Mouse (Mus musculus) adrenal gland, postnatal 36 days (tissue): Measurements from ENCODE around the gene Grin2b. TPM values are rescaled to one million over a fixed set of nuclear protein-coding genes. Genes with fewer than 3 reads are reported as not detected.
"Not testable (repeated sequence)": the region's sequence is repeated elsewhere in the genome, so short reads cannot be mapped to it uniquely, and the experiment has no call there.

ENCODE experiments used
- DNase-seq, 2 experiments: peaks; one replicate each; pipeline ENCODE4 v3.0.0; 2021; ENCODE audit warnings: mixed read lengths in 1 of 2
- total RNA-seq, 2 experiments: library from RNA; stranded (reverse); gene quantifications; 2 replicates each; pipeline ENCODE4 v1.2.3; 2021

Grin2b gene
- total RNA-seq, 2 experiments from 2014 or later = 0.23 to 0.40 TPM

DNA sequence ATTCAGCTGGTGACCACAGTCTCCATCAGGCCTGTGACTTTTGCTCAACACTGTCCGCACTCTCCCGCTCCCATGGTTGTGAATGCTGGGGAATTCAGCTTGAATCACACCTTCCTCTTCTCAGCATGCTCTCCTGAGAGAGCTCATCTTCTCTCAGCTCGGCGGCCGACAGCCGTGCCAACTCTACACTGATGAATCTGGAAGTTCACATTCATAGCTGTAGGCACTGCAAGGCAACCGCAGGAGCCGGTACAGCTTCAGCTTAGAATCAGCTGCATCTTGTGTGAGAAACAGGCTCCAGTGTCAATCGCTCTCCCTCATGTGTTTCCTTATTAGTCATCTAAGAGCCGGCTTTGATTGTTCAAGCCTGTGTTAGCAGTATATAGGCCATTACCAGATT, 272.9 kb downstream of the Grin2b start:
- DNase-seq = no peak

- DNase-seq = no peak
Observed at GRCm38 (mm10) chr6:135899225-135899624, 274.1 kb downstream of the Grin2b start.

- DNase-seq = no peak
Observed at GRCm38 (mm10) chr6:135894793-135895228, 278.5 kb downstream of the Grin2b start.

- DNase-seq = no peak
Observed at GRCm38 (mm10) chr6:135882611-135883010, 290.7 kb downstream of the Grin2b start.

- DNase-seq = no peak
Observed at GRCm38 (mm10) chr6:135876163-135876726, 297.1 kb downstream of the Grin2b start.

- no peak for DNase-seq
Observed at GRCm38 (mm10) chr6:135874626-135875025, 298.7 kb downstream of the Grin2b start.

GRCm38 (mm10) chr6:135865832-135866231, 307.5 kb downstream of the Grin2b start:
- DNase-seq = no peak

GRCm38 (mm10) chr6:135863965-135864364, 309.3 kb downstream of the Grin2b start:
- no peak for DNase-seq

DNA sequence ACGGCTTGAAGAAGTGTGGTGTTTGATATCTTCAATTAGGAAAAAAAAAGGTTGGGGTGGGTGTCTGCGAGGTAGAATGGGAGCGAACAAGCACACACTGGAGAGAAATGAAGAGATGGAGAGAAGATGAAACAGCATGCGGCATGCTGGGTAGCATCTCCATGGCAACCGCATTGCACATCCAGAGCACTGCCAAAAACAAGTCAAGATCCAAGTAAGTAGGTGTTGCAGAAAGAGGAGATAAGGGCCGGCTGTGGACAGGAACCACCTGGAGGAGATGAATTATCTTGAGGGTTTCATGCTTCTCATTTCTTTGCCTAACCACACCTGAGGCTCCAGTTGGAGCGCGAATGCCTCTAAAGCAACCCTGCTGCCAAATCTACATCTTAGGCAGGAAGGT, 313.8 kb downstream of the Grin2b start:
- no peak for DNase-seq

DNA sequence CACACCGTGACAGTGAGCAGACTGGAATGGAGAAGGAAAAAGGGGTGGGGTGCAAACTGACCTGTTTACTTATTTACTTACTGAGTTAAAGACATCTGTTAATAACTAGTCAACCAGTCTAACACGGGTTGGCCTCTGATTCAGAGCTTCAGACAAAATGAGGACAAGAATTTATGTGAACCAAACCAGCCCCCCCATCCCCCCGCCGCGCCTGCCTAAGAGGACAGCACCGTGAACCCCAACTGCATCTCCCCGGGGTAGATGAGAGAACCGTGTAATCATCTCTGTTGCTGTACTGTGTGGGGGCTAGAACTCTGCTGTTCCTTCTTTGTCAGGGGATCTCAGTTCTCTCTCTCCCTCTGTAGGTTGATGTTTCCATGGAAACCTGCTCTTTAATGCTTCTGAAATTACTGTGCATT, 319.1 kb downstream of the Grin2b start:
- no peak for DNase-seq

GRCm38 (mm10) chr6:135843755-135844154, 329.6 kb downstream of the Grin2b start:
- DNase-seq = no peak

- DNase-seq = no peak
Observed at GRCm38 (mm10) chr6:135836353-135836752, 337.0 kb downstream of the Grin2b start.

- DNase-seq = no peak
Observed at GRCm38 (mm10) chr6:135833542-135833941, 339.8 kb downstream of the Grin2b start.

DNA sequence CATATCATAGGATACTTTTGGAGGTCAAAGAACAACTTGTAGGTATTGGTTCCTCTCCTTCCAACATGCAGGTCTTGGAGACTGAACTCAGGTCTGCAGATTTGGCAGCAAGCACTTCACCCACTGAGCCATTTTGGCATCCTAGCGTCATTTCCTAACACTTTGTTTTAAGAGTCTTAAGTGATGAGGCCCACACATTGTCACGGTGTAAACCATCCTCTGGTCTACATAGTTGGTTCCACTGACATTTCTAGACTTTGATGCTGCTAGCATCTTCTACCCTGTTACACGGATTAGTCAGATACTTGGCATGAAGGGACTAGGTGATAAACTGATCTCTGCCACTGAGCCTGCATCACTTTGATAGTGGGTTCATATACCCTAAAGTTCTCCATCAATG, 341.3 kb downstream of the Grin2b start:
- no peak for DNase-seq

DNA sequence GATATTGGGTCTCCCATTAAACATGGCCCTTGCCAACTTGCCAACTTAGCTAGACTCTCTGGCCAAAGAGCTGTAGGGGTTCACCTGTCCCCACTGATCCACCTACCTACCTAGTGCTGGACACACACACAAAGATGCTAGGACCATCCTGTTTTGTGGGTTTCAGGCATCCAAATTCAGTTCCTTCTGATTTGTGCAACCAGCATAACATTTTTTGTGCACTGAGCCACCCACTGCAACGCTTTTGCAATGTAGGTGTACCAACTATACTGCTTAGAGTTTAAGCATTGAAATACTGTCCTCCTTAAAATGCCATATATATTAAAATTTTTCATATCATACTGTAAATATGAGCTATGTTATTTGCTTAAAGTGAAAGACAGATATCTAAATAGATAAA, 342.3 kb downstream of the Grin2b start:
- no peak for DNase-seq

GRCm38 (mm10) chr6:135829458-135829857, 343.9 kb downstream of the Grin2b start:
- no peak for DNase-seq

DNA sequence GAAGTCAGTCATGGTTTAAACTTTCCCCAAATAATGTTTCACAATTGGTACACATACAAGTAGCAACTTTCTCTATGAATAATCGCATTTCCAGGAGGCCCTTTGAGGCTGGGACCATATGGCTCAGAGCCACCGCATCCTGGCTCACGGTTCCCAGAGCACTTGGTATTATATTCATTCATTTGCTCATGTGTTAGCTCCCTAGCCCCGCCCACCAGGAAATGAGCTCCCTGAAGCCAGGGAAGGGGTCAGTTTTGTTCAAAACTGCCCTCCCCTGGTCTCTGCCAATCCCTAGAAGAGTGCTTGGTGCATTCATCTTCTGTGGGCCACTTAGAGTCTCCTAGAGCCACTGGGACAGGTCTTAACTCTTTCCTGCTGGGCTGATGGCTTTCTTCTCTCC, 344.3 kb downstream of the Grin2b start:
- DNase-seq = no peak

GRCm38 (mm10) chr6:135827942-135828341, 345.4 kb downstream of the Grin2b start:
- peak; percentile 35 to 59 for DNase-seq

GRCm38 (mm10) chr6:135827317-135827716, 346.0 kb downstream of the Grin2b start:
- no peak for DNase-seq

- DNase-seq = not testable (repeated sequence)
Observed at GRCm38 (mm10) chr6:135826776-135827175, 346.5 kb downstream of the Grin2b start.

DNA sequence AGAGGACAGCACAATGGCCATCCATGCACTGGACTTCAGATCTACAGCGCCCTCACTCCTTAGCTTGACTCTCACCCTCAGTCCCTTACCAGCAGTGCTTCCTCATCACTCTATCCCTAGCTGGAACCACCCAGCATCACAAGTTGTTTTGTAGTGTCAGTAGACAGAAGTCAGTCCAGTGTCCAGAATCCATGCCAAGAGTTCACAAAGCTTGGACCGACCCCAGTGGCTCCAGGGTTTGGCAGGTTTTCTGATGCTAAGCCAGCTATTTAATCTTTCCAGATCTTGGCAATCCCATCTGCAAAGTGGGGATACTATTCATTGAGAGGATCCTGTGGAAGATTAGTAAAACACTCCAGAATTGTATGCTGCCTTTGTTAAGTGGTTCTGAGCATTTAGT, 355.9 kb downstream of the Grin2b start:
- DNase-seq = no peak

DNA sequence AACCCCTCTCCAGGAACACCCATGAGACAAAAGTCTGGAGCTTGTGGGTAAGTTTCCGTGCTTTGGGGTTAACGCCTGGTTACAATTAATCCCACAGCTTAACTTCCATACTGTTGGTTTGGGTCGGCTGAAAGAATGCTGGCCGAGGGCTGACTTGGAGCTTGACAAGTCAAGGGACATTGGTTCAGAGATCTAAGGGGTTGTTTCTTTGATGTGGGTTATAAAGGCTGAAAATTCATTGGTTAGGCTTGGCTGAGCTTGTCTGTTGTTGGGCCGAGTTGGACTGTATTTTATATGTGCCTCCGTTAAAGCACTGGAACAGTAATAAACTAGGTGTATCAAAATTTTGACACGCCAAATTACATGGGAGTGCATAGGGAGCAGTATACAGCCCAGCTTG, 359.6 kb downstream of the Grin2b start:
- DNase-seq = no peak

DNA sequence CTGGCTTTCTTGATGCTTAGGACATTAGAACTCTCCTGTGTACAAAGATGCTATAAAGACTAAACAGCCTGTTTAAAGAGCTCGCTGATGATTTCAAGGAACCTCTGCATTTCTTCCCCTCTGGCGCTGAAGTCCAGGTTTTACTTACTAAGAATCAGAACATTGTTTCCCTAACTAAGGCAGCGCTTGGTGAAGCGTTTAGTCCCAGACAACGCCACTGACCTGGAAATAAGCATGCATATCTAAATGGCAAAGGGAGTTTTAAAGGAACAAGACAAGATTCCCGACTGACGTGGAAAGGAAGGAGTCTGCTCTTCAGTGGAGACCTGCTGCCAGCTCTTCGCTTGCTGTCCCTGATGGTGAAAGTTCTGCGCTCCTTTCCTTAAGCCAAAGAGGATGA, 367.9 kb downstream of the Grin2b start:
- no peak for DNase-seq

GRCm38 (mm10) chr6:135799949-135800348, 373.4 kb downstream of the Grin2b start:
- DNase-seq = no peak
